Mouse (Mus musculus) common myeloid progenitor, adult 5-6 weeks (primary cell): ENCODE data around the gene Ccdc47. TPM values are rescaled to one million over a fixed set of nuclear protein-coding genes. Genes with fewer than 3 reads are reported as not detected.

Experiments
- total RNA-seq: library from RNA; stranded (forward); fragments of 200-1000, 187-1606 nt; gene quantifications from 2 replicates; pipeline ENCODE4 v1.2.3, GENCODE M21; 2017

The Ccdc47 gene
- total RNA-seq, 1 experiment from 2014 or later = 212 TPM

Other genes with a start within 250 kb of the Ccdc47 start
- 0.19 and 0.27 TPM in 2 replicates for gene Ace, start 248.4 kb downstream of the Ccdc47 start, total RNA-seq
- gene Ace3, start 221.7 kb downstream of the Ccdc47 start, total RNA-seq = not detected in 2 replicates
- gene Kcnh6, start 208.2 kb downstream of the Ccdc47 start, total RNA-seq = not detected in 2 replicates
- 56.2 and 68.3 TPM in 2 replicates for gene Dcaf7, start 179.5 kb downstream of the Ccdc47 start, total RNA-seq
- gene Taco1, start 150.3 kb downstream of the Ccdc47 start, total RNA-seq = 14.5 and 21.1 TPM in 2 replicates
- 14.7 and 28.0 TPM in 2 replicates for gene Map3k3, start 131.7 kb downstream of the Ccdc47 start, total RNA-seq
- not detected in 2 replicates for gene Gm10840, start 55.5 kb downstream of the Ccdc47 start, total RNA-seq
- 22.7 and 26.6 TPM in 2 replicates for gene Limd2, start 55.5 kb downstream of the Ccdc47 start, total RNA-seq
- gene Strada, start 14.2 kb downstream of the Ccdc47 start, total RNA-seq = 22.1 and 25.4 TPM in 2 replicates
- 86.2 and 103 TPM in 2 replicates for gene Ddx42, start 582 bp upstream of the Ccdc47 start, total RNA-seq
- 172 and 203 TPM in 2 replicates for gene Ftsj3, start 39.7 kb upstream of the Ccdc47 start, total RNA-seq
- gene Psmc5, start 39.8 kb upstream of the Ccdc47 start, total RNA-seq = 102 and 109 TPM in 2 replicates
- gene Smarcd2, start 56.6 kb upstream of the Ccdc47 start, total RNA-seq = 211 and 253 TPM in 2 replicates
- gene Tcam1, start 60.3 kb upstream of the Ccdc47 start, total RNA-seq = 3.1 and 3.3 TPM in 2 replicates
- not detected in 2 replicates for gene Gh, start 85.5 kb upstream of the Ccdc47 start, total RNA-seq
- 16.6 and 19.8 TPM in 2 replicates for gene Cd79b, start 98.4 kb upstream of the Ccdc47 start, total RNA-seq
- 0.05 TPM in 1 of 2 replicates, not detected in the other for gene Scn4a, start 136.9 kb upstream of the Ccdc47 start, total RNA-seq
- gene Prr29, start 149.1 kb upstream of the Ccdc47 start, total RNA-seq = not detected in 2 replicates
- gene Icam2, start 171.7 kb upstream of the Ccdc47 start, total RNA-seq = 54.6 and 70.8 TPM in 2 replicates